19 mouse cellular contexts compared by ENCODE assay signal in genomic region chr6:96632243-96632642, GRCm38 (mm10).
DNase-seq lines count a peak whose midpoint lies in the region; ATAC-seq and TF ChIP-seq lines count a peak whose summit lies in the region.
"Had no signal": no experiment of that assay in that cellular context is flagged by ENCODE, and none has a peak within 500 bp of the region (broad histone marks: within the 10 kb centered on the region; RNA-seq: fewer than 3 reads in every experiment).

No protein-coding gene starts in this region.

- ATAC-seq in forebrain, embryonic 14.5 days = no peak
- ATAC-seq in forebrain, embryonic 13.5 days = no peak
- ATAC-seq: intestine, embryonic 16.5 days had no signal

- no peak overlapping the region for H3K4me2 ChIP-seq in forebrain, embryonic 14.5 days (ENCODE audit: low read length)
- H3K4me2 ChIP-seq in forebrain, embryonic 13.5 days = no peak overlapping the region
- H3K4me2 ChIP-seq: embryonic facial prominence, embryonic 15.5 days; hindbrain, embryonic 14.5 days had no signal

- no peak overlapping the region for H3K4me3 ChIP-seq in forebrain, embryonic 14.5 days (ENCODE audit: low read depth, low read length)
- no peak overlapping the region for H3K4me3 ChIP-seq in forebrain, embryonic 13.5 days
- H3K4me3 ChIP-seq: embryonic facial prominence, embryonic 15.5 days; erythroblast, embryonic 14.5 days; forebrain, embryonic 10.5 days; heart, embryonic 10.5 days had no signal

- no peaks in the 10 kb centered on the region for H3K36me3 ChIP-seq in forebrain, embryonic 14.5 days (ENCODE audit: control insufficient read depth, insufficient read depth, low read length)
- no peaks in the 10 kb centered on the region for H3K36me3 ChIP-seq in forebrain, embryonic 13.5 days (ENCODE audit: poor library complexity, severe bottlenecking)
- H3K36me3 ChIP-seq: embryonic facial prominence, embryonic 15.5 days; forebrain, embryonic 10.5 days; heart, embryonic 10.5 days had no signal

- H3K27me3 ChIP-seq in forebrain, embryonic 14.5 days (replicated peaks; ENCODE audit: control insufficient read depth, insufficient read depth, low read length) = no peaks in the 10 kb centered on the region
- H3K27me3 ChIP-seq in forebrain, embryonic 13.5 days = no peaks in the 10 kb centered on the region
- H3K27me3 ChIP-seq: embryonic facial prominence, embryonic 15.5 days had no signal

- no peak overlapping the region for H3K27ac ChIP-seq in forebrain, embryonic 14.5 days (ENCODE audit: low read depth, low read length)
- no peak overlapping the region for H3K27ac ChIP-seq in forebrain, embryonic 13.5 days
- H3K27ac ChIP-seq: embryonic facial prominence, embryonic 15.5 days; forebrain, embryonic 10.5 days; heart, embryonic 10.5 days; hindbrain, embryonic 14.5 days had no signal

- WGBS in forebrain, embryonic 14.5 days = 67% methylated on average over 3 of the region's 3 CpGs
- WGBS in forebrain, embryonic 13.5 days = 72% methylated on average over 3 of the region's 3 CpGs

- no peak for TF ChIP-seq POLR2A in brain, embryonic 14.5 days (IDR thresholded peaks at IDR 0.05; ENCODE audit: borderline replicate concordance, extremely low read depth, insufficient read depth, insufficient read length, poor library complexity, severe bottlenecking)

- peaks cover 10% of the 10 kb centered on the region for H3K4me1 ChIP-seq in forebrain, embryonic 14.5 days (ENCODE audit: control insufficient read depth, insufficient read depth, low read length)
- peaks cover 9% of the 10 kb centered on the region for H3K4me1 ChIP-seq in forebrain, embryonic 13.5 days
- H3K4me1 ChIP-seq: embryonic facial prominence, embryonic 15.5 days; forebrain, embryonic 10.5 days; heart, embryonic 10.5 days had no signal

- DNase-seq in forebrain, embryonic 14.5 days (ENCODE audit: low spot score) = peak; percentile 11
- DNase-seq in frontal cortex, postnatal 36 days (ENCODE audit: low spot score in 2 of 2) = peak; percentile 9 to 24
- DNase-seq in frontal cortex, postnatal 10 days (ENCODE audit: low spot score in 2 of 2) = no peak
- DNase-seq in retina, postnatal 1 day = peak; percentile 10
- DNase-seq in retina, embryonic 14.5 days (ENCODE audit: low spot score) = no peak
- DNase-seq in brain, embryonic 14.5 days (ENCODE audit: low read depth) = peak; percentile 32
- DNase-seq: adrenal gland, postnatal 10 days; cerebellum, adult 2 months; gastrocnemius, postnatal 10 days; heart, adult 18-20 months; heart, postnatal 10 days; heart, postnatal 4 days had no signal

- TF ChIP-seq CTCF in brain, embryonic 14.5 days (IDR thresholded peaks at IDR 0.05; ENCODE audit: borderline replicate concordance, extremely low read depth, insufficient read depth, insufficient read length) = no peak

- H3K9me3 ChIP-seq in forebrain, embryonic 14.5 days (replicated peaks; ENCODE audit: control insufficient read depth, low read length) = no peaks in the 10 kb centered on the region
- no peaks in the 10 kb centered on the region for H3K9me3 ChIP-seq in forebrain, embryonic 13.5 days (replicated peaks)
- H3K9me3 ChIP-seq: embryonic facial prominence, embryonic 15.5 days; forebrain, embryonic 10.5 days; heart, embryonic 10.5 days had no signal

- no peak overlapping the region for H3K9ac ChIP-seq in forebrain, embryonic 14.5 days (ENCODE audit: low read length)
- H3K9ac ChIP-seq in forebrain, embryonic 13.5 days = no peak overlapping the region
- H3K9ac ChIP-seq: embryonic facial prominence, embryonic 15.5 days; hindbrain, embryonic 14.5 days had no signal

Comparison
In these comparisons a context has a peak if more than half of its experiments do, and no peak if none do; other contexts are left out.
1. DNase-seq: peak in forebrain, embryonic 14.5 days (single experiment), frontal cortex, postnatal 36 days (2 of 2), retina, postnatal 1 day (single experiment) and brain, embryonic 14.5 days (single experiment); none in frontal cortex, postnatal 10 days (0 of 2) and retina, embryonic 14.5 days (single experiment).